Mouse (Mus musculus) midbrain, embryonic 11.5 days (tissue): ENCODE measurements around the gene Fam122a. TPM values are rescaled to one million over a fixed set of nuclear protein-coding genes. Genes with fewer than 3 reads are reported as not detected.

ENCODE experiments used
- ATAC-seq: fragments of 200-750 bp; cut with Nextera tagmentation; 2 replicates; pipeline ENCODE4 v1.8.0; 2017; ENCODE audit warnings: moderate TSS enrichment, moderate library complexity; ENCODE audit not compliant: low FRiP score
- DNase-seq: peaks from one replicate; pipeline ENCODE4 v3.0.0; 2015; ENCODE audit warnings: low spot score; ENCODE audit errors: missing footprints
- H3K27ac ChIP-seq: fragments of 300-500 bp; sonication (generic); 2 replicates; pipeline ENCODE4 v1.5.1; 2014; ENCODE audit warnings: low read depth, low read length
- H3K27me3 ChIP-seq: fragments of 300-500 bp; sonication (generic); 2 replicates; pipeline ENCODE4 v1.6.1; 2014; ENCODE audit warnings: mild to moderate bottlenecking, low read length, moderate library complexity, mixed read lengths; ENCODE audit not compliant: control insufficient read depth, insufficient read depth
- H3K36me3 ChIP-seq: fragments of 300-500 bp; sonication (generic); 2 replicates; pipeline ENCODE4 v1.6.1; 2014; ENCODE audit warnings: mild to moderate bottlenecking, low read length, moderate library complexity, mixed read lengths; ENCODE audit not compliant: control insufficient read depth, insufficient read depth
- H3K4me1 ChIP-seq: fragments of 300-500 bp; sonication (generic); 2 replicates; pipeline ENCODE4 v1.6.1; 2014; ENCODE audit warnings: low read length; ENCODE audit not compliant: control insufficient read depth, insufficient read depth
- H3K4me2 ChIP-seq: fragments of 300-500 bp; sonication (generic); 2 replicates; pipeline ENCODE4 v1.6.1; 2014; ENCODE audit warnings: mild to moderate bottlenecking, moderate library complexity
- H3K4me3 ChIP-seq: fragments of 300-500 bp; sonication (generic); 2 replicates; pipeline ENCODE4 v1.5.1; 2014; ENCODE audit warnings: low read depth, low read length
- H3K9ac ChIP-seq: fragments of 300-500 bp; sonication (generic); 2 replicates; pipeline ENCODE4 v1.6.1; 2014; ENCODE audit warnings: low read length
- H3K9me3 ChIP-seq: fragments of 300-500 bp; sonication (generic); 2 replicates; pipeline ENCODE4 v1.6.1; 2016; ENCODE audit warnings: low read length; ENCODE audit not compliant: control insufficient read depth
- WGBS: fragments of 180-500 bp; shearing (Covaris S2); extraction: QIAGEN DNeasy Blood & Tissue Kit; methylation state at CpG from one replicate; pipeline ENCODE4 v1.1.7; 2014; 5-methylcytosine and 5-hydroxymethylcytosine counted together
- polyA plus RNA-seq: library from polyadenylated mRNA; unstranded; fragments of >200 nt; fragmentation: Nextera tagmentation; extraction: Ambion mirVana; gene quantifications from 2 replicates; pipeline ENCODE4 v1.2.1, GENCODE M21; 2014

Gene Fam122a
- polyA plus RNA-seq, 1 experiment from 2014 or later: 50.6 TPM

DNA sequence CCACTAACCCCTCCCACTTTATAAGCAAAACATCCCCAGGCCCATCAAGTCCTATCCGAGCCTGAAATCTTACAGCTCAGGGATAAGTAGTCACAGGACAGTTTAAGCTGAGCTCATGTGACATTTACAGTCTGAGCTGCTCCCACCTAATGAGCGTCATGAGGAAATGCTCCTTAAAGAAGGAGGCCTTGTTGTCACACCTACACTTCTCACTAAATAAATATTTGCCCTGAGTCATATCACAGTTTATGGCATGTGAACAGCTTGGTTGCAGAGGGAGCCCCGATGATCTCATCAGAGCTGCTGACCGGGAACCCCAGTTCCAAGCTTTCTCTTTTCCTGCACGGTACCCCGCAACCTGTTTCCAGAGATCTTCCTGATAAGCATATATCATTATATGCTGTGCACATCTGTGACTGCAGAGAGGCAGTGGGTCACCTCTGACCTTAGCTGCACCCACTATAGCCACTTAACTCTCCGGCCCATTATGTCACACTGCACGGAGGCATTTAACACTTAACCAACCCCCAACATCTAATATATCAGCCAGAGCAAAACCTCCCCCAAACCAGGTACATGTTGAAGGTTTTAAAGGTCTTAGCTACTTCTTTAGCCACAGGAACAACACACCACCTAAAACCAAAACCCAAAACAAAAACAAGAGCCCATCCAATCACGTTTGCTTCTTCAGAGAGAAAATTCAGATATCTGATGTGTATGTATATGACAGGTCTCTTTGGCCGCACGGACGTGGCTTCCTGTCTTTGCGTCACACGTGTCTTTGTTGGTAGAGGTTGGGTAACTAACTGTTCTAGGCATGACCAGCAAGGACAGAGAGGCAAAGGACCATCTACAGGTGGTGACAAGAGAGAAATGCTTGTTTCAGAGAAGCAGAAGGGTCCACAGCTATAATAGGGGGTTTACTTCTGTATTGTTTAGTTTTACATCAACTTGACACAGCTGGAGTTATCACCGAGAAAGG, 37.8 kb upstream of the Fam122a start:
- H3K36me3 ChIP-seq: no peaks in the 10 kb centered on the region
- no peak for DNase-seq
- 90% methylated on average over 15 of the region's 15 CpGs for WGBS
- H3K9me3 ChIP-seq: no peaks in the 10 kb centered on the region
- no peak overlapping the region for H3K9ac ChIP-seq
- no peaks in the 10 kb centered on the region for H3K4me1 ChIP-seq
- H3K27me3 ChIP-seq: no peaks in the 10 kb centered on the region
- no peak overlapping the region for H3K4me2 ChIP-seq
- no peak overlapping the region for H3K27ac ChIP-seq
- ATAC-seq: no peak
- H3K4me3 ChIP-seq: no peak overlapping the region

DNA sequence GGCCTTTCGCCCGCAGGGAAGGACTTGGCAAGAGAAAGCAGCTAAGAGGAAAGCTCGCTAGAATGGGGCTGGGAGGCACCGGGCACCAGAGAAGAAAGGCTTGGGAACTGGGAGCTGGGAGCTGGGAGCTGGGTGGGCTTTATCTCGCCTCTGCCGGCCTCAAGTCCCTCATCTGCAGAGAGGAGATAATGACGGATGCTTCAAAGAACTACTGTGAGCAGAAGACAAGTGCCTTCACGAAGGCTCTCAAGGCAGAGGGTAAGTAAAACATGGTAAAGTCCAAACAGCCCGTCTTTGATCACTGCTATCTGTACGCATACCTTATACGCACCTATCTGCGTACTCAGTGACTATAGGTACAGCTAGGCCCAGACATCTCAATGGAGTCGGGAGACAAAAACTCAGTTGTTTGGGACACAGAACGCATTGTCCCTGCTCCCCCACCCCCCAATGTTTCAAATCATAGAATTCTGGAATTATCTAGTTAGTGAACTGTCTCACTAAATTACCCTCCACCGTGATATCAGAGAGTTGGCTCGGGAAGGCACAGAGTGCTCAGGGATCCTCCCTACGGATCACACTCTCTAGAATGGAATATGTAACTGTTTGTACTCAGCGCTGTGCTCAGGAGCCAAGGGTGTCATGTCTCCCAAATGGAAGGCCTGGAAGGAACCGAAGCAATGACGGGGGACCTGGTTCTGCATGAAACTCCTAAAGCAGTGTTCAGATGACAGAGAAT, 36.1 kb upstream of the Fam122a start:
- H3K27ac ChIP-seq: no peak overlapping the region
- WGBS: 87% methylated on average over 20 of the region's 20 CpGs

DNA sequence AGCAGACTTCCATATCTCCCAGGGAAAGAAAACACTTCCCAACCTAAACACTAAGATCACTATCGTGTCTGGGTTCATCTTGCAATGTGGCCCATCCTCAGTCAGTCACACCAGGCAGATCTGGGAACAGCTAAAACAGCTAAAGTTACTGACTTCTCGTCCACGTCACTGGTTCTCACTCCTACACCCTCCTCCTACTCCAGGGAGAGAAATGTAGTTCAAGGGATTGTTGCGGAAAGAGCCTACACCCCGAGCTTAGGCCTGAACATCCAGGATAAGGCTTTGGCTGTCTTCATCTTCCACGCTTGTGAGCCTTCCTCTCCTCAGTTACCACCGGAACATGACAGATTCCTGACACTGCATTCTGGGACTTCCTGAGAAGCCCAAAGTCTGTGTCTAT, 34.8 kb upstream of the Fam122a start:
- Histone ChIP-seq H3K4me1 (peaks cover 11% of the 10 kb centered on the region), H3K4me3 (no peak overlapping the region), H3K9ac (no peak overlapping the region), H3K4me2 (no peak overlapping the region), H3K27me3 (no peaks in the 10 kb centered on the region), H3K9me3 (no peaks in the 10 kb centered on the region), H3K36me3 (no peaks in the 10 kb centered on the region), H3K27ac (no peak overlapping the region)
- ATAC-seq: no peak
- no peak for DNase-seq
- 88% methylated on average over 7 of the region's 7 CpGs for WGBS

More for the DNA sequence above, 36.1 kb upstream of the Fam122a start:
- H3K4me3 ChIP-seq: no peak overlapping the region
- no peaks in the 10 kb centered on the region for H3K36me3 ChIP-seq
- peaks cover 6% of the 10 kb centered on the region for H3K4me1 ChIP-seq
- H3K9me3 ChIP-seq: no peaks in the 10 kb centered on the region
- DNase-seq (no peak), ATAC-seq (no peak)
- H3K27me3 ChIP-seq: no peaks in the 10 kb centered on the region
- H3K4me2 ChIP-seq: no peak overlapping the region
- no peak overlapping the region for H3K9ac ChIP-seq

DNA sequence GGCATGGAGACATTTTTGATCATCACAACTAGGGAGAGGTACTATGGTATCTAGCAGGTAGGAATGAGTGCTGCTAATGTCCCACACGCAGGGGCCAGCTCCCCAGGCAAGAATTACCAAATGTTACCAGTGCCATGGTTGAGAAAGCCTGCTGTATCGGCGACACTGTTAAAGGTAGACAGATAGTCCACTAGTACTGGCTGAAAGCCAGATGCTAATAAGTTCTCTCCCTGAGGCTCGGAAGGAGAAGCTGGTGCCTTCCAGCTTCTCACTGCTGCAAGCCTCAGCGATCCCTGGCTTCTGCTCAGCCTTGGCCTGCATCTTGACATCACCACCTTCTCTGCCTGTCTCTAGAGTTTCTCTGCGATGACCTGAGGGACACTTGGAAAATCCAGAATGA, 32.2 kb upstream of the Fam122a start:
- Histone ChIP-seq H3K27ac (no peak overlapping the region), H3K36me3 (no peaks in the 10 kb centered on the region), H3K4me1 (peaks cover 11% of the 10 kb centered on the region), H3K27me3 (no peaks in the 10 kb centered on the region), H3K4me2 (no peak overlapping the region), H3K9me3 (no peaks in the 10 kb centered on the region), H3K9ac (no peak overlapping the region), H3K4me3 (no peak overlapping the region)
- DNase-seq (no peak), ATAC-seq (no peak)
- 88% methylated on average over 6 of the region's 6 CpGs for WGBS

DNA sequence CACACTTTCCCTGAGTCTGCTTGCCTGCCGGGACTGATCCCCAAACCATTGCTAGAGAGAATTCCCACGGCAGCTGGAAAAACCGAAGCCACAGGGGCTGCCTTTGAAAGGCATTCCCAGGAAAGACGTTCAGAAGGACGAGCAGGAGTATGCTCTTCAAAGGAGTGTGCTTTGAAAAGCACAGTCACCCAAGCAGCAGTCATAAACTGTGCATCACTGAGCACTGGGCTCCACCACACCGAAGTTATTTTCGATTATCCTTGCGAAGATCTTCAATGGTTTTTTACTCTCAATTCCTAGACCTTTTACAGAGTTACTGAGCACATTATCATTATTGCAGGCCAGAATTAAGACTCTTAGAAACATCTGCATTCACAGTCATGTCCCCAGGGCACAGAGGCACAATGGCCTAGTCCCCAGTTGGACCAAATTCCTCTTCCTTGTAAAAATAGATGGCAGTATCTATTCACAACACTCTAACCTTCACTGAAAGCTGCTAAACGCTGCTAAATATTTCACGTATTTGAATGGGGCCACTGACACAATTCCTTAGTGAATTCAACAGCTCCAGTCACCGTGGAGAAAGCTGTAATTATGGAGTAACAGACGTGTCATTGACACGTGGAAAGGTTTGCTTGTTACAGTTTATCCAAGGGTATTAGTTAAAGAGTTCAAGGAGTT, 31.1 kb upstream of the Fam122a start:
- Histone ChIP-seq H3K27ac (no peak overlapping the region), H3K4me2 (no peak overlapping the region), H3K4me3 (no peak overlapping the region), H3K27me3 (no peaks in the 10 kb centered on the region), H3K4me1 (peaks cover 11% of the 10 kb centered on the region), H3K9me3 (no peaks in the 10 kb centered on the region), H3K9ac (0 out of 2 replicates have a peak overlapping the region, but pooled peaks have one; percentile 24), H3K36me3 (no peaks in the 10 kb centered on the region)
- ATAC-seq: no peak
- DNase-seq: no peak
- 40% methylated on average over 13 of the region's 13 CpGs for WGBS

DNA sequence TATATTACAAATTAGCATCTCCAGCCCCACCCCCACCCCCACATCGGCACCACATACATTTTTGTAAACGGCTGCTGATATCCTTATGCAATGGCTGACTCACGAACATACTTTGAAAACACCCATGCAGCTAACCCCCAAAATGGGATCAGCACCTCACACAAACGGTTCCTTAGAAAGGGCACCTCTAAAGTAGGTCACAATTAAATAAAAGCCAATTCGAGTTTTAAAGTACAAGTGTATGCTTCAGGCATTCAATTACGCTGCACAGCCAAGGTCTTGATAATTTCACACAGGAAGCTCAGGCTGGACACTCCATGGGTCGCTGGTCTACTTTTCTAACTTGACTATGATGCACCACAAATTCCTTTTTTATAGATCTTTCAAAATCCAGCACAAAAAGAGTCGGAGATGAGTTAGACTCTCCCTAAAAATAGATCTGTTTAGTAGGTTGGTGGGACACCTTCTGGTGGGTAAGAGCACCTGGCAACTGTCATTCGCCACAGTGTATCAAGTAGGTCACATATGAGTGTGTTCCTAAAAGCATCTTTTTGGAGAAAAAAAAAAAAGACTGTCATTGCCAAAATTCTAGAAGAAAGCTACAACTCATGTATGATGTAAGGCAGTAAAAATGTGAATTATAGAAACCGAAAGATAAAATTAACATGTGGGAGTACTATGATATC, 25.7 kb upstream of the Fam122a start:
- no peak for ATAC-seq
- no peaks in the 10 kb centered on the region for H3K36me3 ChIP-seq
- no peak overlapping the region for H3K4me3 ChIP-seq
- DNase-seq: no peak
- no peaks in the 10 kb centered on the region for H3K9me3 ChIP-seq
- H3K4me2 ChIP-seq: no peak overlapping the region
- H3K27ac ChIP-seq: no peak overlapping the region
- H3K27me3 ChIP-seq: no peaks in the 10 kb centered on the region
- 88% methylated on average over 10 of the region's 10 CpGs for WGBS
- H3K4me1 ChIP-seq: peaks cover 2% of the 10 kb centered on the region
- H3K9ac ChIP-seq: no peak overlapping the region

DNA sequence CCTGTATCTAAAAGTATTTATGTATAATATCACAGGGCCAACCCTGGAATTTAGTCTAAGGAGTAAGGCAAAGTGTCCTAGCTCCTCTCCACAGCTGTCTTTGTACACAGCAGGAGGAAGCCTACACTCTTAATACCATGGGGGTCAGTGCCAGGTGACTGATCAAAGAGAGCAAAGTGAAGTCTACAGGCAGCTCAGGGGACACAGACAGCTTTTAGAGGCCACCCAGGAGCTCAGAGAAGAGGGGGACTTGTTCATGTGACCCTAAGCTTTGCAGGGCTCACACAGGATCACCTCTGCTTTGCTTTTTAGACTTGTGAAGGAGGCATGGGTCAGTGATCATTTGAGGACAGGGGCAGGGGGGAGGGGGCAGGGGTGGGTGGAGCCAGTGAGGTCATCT, 24.4 kb upstream of the Fam122a start:
- H3K27ac ChIP-seq: no peak overlapping the region
- H3K4me2 ChIP-seq: no peak overlapping the region
- DNase-seq: no peak
- H3K4me3 ChIP-seq: no peak overlapping the region
- no peaks in the 10 kb centered on the region for H3K9me3 ChIP-seq
- ATAC-seq: no peak
- H3K4me1 ChIP-seq: no peaks in the 10 kb centered on the region
- H3K27me3 ChIP-seq: no peaks in the 10 kb centered on the region
- H3K36me3 ChIP-seq: no peaks in the 10 kb centered on the region
- H3K9ac ChIP-seq: no peak overlapping the region

DNA sequence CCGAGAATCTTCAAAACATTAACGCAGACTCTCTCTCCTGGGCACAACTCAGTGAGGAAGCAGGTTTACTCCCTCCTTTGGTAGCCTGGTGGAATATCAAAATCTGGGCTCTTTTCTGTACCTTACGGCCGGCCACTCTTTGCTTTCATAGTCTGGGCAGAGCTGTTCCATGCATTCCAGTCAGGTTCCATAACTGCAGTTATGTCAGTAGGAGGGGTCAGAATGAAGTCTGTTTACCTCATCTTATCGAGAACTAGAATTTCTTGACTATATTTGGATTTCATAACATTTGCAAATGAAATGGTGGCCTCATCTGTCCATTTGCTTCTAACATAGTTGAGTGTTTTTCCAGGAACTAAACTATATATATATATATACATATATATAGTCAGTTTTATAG, 23.3 kb upstream of the Fam122a start:
- WGBS: 88% methylated on average over 5 of the region's 5 CpGs
- Histone ChIP-seq H3K27me3 (no peaks in the 10 kb centered on the region), H3K4me2 (no peak overlapping the region), H3K36me3 (no peaks in the 10 kb centered on the region), H3K9me3 (no peaks in the 10 kb centered on the region), H3K4me1 (no peaks in the 10 kb centered on the region), H3K4me3 (no peak overlapping the region), H3K9ac (no peak overlapping the region), H3K27ac (no peak overlapping the region)
- DNase-seq: no peak
- ATAC-seq: no peak
